Mouse (Mus musculus) embryonic facial prominence, embryonic 13.5 days (tissue): ENCODE data around the gene Ccdc91. TPM values are rescaled to one million over a fixed set of nuclear protein-coding genes. Genes with fewer than 3 reads are reported as not detected.
A peak's percentile ranks its signal among the peaks of the same experiment; 100 is the strongest.

Experiments used
- ATAC-seq: fragments of 200-750 bp; cut with Nextera tagmentation; 2 replicates; pipeline ENCODE4 v1.8.0; 2017; ENCODE audit warnings: low read depth; ENCODE audit not compliant: insufficient number of reproducible peaks, insufficient read depth, low FRiP score, low TSS enrichment
- H3K27ac ChIP-seq: fragments of 300-500 bp; sonication (generic); 2 replicates; pipeline ENCODE4 v1.5.1; 2015; ENCODE audit warnings: moderate library complexity, mild to moderate bottlenecking, inconsistent platforms
- H3K27me3 ChIP-seq: fragments of 300-500 bp; sonication (generic); 2 replicates; pipeline ENCODE4 v1.6.1; 2015; ENCODE audit warnings: mild to moderate bottlenecking, inconsistent platforms
- H3K36me3 ChIP-seq: fragments of 300-500 bp; sonication (generic); 2 replicates; pipeline ENCODE4 v1.6.1; 2015; ENCODE audit warnings: mild to moderate bottlenecking, inconsistent platforms
- H3K4me1 ChIP-seq: fragments of 300-500 bp; sonication (generic); 2 replicates; pipeline ENCODE4 v1.6.1; 2015; ENCODE audit warnings: inconsistent platforms
- H3K4me2 ChIP-seq: fragments of 300-500 bp; sonication (generic); 2 replicates; pipeline ENCODE4 v1.6.1; 2015; ENCODE audit warnings: moderate library complexity, mild to moderate bottlenecking, inconsistent platforms
- H3K4me3 ChIP-seq: fragments of 300-500 bp; sonication (generic); 2 replicates; pipeline ENCODE4 v1.5.1; 2015; ENCODE audit warnings: mild to moderate bottlenecking, inconsistent platforms
- H3K9ac ChIP-seq: fragments of 300-500 bp; sonication (generic); 2 replicates; pipeline ENCODE4 v1.6.1; 2015; ENCODE audit warnings: mild to moderate bottlenecking, inconsistent platforms
- H3K9me3 ChIP-seq: fragments of 300-500 bp; sonication (generic); 2 replicates; pipeline ENCODE4 v1.6.1; 2016; ENCODE audit warnings: inconsistent platforms
- WGBS: fragments of 180-500 bp; shearing (Covaris S2); methylation state at CpG from one replicate; pipeline ENCODE4 v1.1.7; 2015; ENCODE audit warnings: mixed read lengths; 5-methylcytosine and 5-hydroxymethylcytosine counted together
- polyA plus RNA-seq: library from polyadenylated mRNA; unstranded; fragments of >200 nt; fragmentation: Nextera tagmentation; extraction: Ambion mirVana; gene quantifications from 2 replicates; pipeline ENCODE4 v1.2.1, GENCODE M21; 2015

The Ccdc91 gene
- 29.2 and 31.2 TPM in 2 replicates for polyA plus RNA-seq

DNA sequence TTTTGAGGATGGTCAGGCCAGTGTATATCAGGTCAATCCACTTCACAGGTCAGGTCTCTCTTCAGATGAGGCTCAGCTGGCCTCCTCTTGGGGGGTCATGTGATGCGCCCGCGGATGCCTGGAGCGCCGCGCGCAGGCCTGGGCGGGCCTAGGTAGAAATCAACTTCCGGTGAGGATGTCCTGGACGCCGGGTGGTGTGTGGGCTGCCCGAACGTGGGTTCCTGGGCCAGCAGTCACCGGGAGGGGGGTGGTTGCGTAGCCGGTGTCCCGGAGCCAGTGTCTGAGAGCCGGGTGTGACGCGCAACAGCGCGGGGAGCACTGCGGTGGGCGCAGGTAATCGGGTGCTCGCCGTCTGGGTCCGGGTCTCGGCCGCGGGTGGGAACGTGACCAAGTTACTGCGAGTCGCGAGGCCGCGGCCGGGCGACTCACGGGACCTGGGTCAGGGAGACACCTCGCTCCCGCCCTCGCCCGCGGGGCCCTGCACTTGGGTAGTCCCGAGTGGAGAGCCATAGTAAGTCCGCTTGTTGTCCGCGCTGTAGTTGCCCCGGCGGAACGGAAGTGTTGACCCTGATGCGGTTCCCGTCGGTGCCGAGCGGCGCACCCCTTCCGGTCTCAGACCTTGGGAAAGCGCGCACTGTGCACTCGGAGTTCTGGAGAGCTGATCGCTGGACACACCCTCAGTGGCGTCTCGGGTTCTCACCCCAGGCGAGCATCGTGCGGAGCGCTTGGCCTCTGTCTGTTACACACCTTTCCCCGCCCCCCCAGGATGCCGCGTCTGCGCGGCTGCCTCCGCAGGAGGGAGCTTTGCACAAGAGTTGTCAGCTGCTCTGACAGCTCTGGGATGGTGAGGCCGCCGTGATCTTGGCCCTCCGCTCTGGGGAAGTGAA is at the start of gene Ccdc91:
Ccdc91 (plus strand) TSS at position 102 of the 887 bp plus-strand sequence.
- Histone ChIP-seq H3K27me3 (no peaks in the 10 kb centered on the region), H3K4me2 (peak within 1 kb of the TSS; percentile 75), H3K36me3 (no peaks in the 10 kb centered on the region), H3K4me1 (peaks cover 6% of the 10 kb centered on the region; the same call in 1 of the 2 replicates), H3K9ac (peak within 1 kb of the TSS; percentile 83), H3K9me3 (no peaks in the 10 kb centered on the region), H3K4me3 (peak within 1 kb of the TSS; percentile 66), H3K27ac (peak within 1 kb of the TSS; percentile 89)
- peak; percentile 93 for ATAC-seq
- WGBS: under 1% methylated on average over 78 of the region's 78 CpGs

DNA sequence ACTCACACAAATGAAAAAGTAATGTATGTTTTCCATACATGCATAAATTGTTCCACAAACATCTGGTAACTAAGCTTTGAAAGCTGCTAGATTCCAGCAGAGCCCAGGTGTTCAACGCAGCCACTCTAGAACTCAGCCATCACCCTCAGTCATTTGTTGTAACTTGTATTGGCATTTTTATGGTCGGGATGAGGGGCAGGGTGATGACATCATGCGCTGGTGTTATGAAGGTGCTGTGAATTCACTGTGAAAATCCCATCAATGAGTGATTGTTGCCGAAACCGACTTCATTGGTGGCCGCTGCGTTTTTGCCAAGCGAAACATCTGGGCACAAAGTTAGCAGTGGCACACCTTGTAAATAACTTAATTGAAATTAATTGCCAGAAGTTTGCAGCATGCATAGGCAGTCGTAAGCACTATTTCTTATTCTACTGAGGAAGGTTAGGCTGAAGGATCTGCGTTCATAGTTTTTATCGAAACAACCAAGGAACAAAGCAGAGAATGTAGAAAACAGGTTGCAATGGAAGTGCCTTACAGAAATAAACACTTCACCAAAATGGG is 48.6 kb upstream of the Ccdc91 start:
- H3K9me3 ChIP-seq: no peaks in the 10 kb centered on the region
- peaks cover 10% of the 10 kb centered on the region for H3K4me1 ChIP-seq
- H3K9ac ChIP-seq: no peak overlapping the region
- no peaks in the 10 kb centered on the region for H3K36me3 ChIP-seq
- WGBS: 86% methylated on average over 11 of the region's 11 CpGs
- no peak for ATAC-seq
- H3K27me3 ChIP-seq: no peaks in the 10 kb centered on the region; the same call in 1 of the 2 replicates
- H3K4me3 ChIP-seq: no peak overlapping the region
- no peak overlapping the region for H3K4me2 ChIP-seq
- no peak overlapping the region for H3K27ac ChIP-seq

DNA sequence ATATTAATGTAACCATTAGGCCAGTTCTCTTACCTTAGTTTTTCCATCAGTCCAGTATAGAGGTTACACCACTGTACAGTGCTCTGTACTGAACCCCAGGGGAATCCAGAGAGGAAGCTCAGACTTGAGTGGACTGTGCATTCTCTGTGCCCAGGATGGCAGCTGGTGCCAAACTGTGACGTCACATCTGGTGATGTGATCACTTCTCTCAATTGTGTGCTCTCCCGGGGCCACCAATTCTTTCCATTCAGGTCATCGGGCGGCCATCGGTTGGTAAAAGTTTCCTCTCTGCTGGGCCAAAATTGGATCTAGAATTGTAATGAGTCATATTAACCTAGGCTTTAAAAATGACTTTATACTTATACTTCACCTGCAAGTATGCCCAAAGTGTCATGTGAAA is 19.9 kb upstream of the Ccdc91 start:
- Histone ChIP-seq H3K36me3 (no peaks in the 10 kb centered on the region), H3K9me3 (peaks cover 2% of the 10 kb centered on the region; the same call in 1 of the 2 replicates), H3K27ac (no peak overlapping the region), H3K27me3 (no peaks in the 10 kb centered on the region), H3K9ac (no peak overlapping the region), H3K4me3 (no peak overlapping the region), H3K4me1 (no peaks in the 10 kb centered on the region), H3K4me2 (no peak overlapping the region)
- ATAC-seq: no peak
- 85% methylated on average over 5 of the region's 5 CpGs for WGBS

DNA sequence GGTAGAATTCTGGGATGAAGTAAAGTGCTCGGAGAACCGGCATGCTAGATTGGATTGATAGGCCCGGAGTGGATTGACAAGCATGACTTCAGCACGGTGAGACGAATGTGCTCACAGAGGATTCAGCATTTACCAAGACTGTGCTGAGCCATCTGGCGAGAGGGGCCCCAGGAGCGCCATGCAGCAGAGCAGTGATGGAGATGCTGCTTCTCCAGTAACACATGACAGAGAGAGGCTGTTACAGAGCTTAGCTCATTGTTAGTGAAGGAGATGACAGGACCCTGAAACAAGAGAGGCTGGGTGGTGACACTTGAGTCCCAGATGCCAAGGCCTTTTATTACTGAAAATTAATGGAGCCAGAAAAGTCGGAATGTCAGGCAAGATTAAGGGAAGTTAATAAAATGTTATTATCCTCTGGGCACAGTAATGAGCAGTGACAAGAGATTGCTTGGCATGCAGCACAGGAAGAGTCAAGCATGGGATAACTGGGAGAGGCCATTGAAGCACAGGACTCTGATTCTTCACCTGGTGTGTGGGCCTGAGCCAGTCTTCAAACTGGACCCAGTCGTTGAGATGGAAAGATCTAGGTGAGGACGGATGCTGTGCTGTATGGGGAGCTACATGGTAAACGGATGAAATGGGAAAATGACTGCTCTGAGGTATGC is 16.9 kb upstream of the Ccdc91 start:
- Histone ChIP-seq H3K9me3 (no peaks in the 10 kb centered on the region), H3K4me1 (no peaks in the 10 kb centered on the region), H3K36me3 (no peaks in the 10 kb centered on the region), H3K27ac (no peak overlapping the region), H3K4me2 (no peak overlapping the region), H3K27me3 (no peaks in the 10 kb centered on the region), H3K4me3 (no peak overlapping the region), H3K9ac (no peak overlapping the region)
- no peak for ATAC-seq
- WGBS: 84% methylated on average over 11 of the region's 11 CpGs

DNA sequence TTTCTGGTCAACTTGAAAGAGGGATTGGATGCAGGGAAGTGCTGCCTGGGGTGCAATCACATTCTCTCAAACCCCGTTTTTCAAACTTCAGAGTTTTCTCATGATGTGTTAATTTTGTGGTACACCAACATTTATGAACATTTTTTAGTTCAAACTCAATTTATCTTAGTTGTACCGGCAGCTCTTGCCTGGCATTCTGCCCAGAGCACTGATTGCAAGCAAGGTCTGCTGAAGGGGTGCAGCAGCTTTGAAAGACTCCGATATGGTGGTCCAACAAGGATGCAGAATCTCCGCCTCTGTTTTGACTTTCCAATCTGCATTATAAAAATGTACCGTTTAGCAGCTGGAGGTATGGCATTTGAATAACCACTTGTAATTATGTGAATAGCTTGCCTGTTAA is 5.6 kb upstream of the Ccdc91 start:
- H3K4me2 ChIP-seq: no peak overlapping the region
- no peak for ATAC-seq
- WGBS: 41% methylated on average over 5 of the region's 5 CpGs

DNA sequence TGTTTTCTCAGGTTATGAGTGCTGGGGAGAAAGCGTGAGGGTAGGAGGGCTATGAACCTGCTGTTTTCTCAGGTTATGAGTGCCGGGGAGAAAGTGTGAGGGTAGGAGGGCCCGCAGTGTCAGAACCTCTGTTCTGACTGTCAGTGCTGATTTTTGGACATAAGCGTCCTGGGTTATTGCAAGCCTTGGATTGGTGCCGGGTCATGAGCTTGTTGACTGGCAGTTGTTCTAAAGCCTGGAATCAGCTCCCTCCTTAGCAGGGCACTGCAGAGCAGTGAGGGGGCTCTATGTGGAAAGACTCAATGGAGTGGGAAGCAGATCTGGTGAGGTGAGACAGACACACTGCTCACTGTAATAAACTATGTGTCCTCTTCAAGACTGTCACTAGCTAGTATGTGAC is 5.5 kb downstream of the Ccdc91 start:
- 91% methylated on average over 5 of the region's 5 CpGs for WGBS
- H3K9ac ChIP-seq: no peak overlapping the region
- no peak overlapping the region for H3K4me3 ChIP-seq
- H3K36me3 ChIP-seq: no peaks in the 10 kb centered on the region
- no peaks in the 10 kb centered on the region for H3K27me3 ChIP-seq
- no peak for ATAC-seq
- peaks cover 6% of the 10 kb centered on the region; the same call in 1 of the 2 replicates for H3K4me1 ChIP-seq
- H3K27ac ChIP-seq: no peak overlapping the region
- H3K9me3 ChIP-seq: no peaks in the 10 kb centered on the region
- H3K4me2 ChIP-seq: no peak overlapping the region

More for the DNA sequence above, 5.6 kb upstream of the Ccdc91 start:
- H3K4me3 ChIP-seq: no peak overlapping the region
- H3K9ac ChIP-seq: no peak overlapping the region
- H3K36me3 ChIP-seq: no peaks in the 10 kb centered on the region
- no peaks in the 10 kb centered on the region for H3K27me3 ChIP-seq
- no peaks in the 10 kb centered on the region for H3K9me3 ChIP-seq
- H3K4me1 ChIP-seq: no peaks in the 10 kb centered on the region
- H3K27ac ChIP-seq: no peak overlapping the region

DNA sequence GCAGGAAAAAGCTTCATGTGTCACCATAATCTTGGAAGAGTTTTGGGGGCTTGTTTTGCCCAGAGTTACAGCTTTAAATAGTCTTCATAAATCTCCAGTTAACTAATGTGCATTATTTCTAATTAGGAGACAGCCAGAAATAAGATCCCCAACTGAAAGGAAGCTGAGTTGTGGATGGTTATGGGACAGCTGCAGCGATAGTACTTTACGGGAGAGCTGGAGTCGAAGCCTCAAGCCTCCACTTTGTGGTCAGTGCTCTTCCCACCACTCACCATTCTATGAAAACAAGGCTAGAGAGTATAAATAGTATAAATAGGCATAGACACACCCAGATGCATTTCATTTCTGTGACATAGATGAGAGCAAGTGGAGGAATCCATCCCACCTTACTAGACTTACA is 14.5 kb downstream of the Ccdc91 start:
- no peak overlapping the region for H3K9ac ChIP-seq
- ATAC-seq: no peak
- 83% methylated on average over 3 of the region's 3 CpGs for WGBS

DNA sequence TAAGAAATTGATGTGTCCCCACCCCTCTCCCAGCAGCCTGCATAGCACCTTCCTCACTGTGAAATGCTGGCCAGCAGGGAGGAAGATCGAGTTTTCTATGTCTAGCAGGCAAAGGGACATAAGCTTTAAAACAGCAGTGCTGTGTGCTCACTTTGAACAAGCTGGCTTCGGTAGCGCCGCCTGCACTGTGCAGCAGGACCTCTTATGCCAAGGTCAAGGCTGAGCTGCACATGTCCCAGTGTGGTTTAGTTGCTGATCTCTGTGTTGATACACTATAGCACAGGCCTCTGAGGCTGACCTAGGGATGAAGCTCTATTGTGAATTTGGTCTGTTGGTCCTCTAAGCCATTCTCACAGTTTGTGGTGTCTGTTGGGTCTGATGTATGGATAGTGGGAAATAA is 16.9 kb downstream of the Ccdc91 start:
- 90% methylated on average over 4 of the region's 4 CpGs for WGBS
- no peaks in the 10 kb centered on the region for H3K9me3 ChIP-seq
- no peaks in the 10 kb centered on the region for H3K27me3 ChIP-seq
- H3K9ac ChIP-seq: no peak overlapping the region
- no peak for ATAC-seq
- H3K4me2 ChIP-seq: no peak overlapping the region
- H3K27ac ChIP-seq: no peak overlapping the region
- no peaks in the 10 kb centered on the region for H3K36me3 ChIP-seq
- no peaks in the 10 kb centered on the region for H3K4me1 ChIP-seq
- no peak overlapping the region for H3K4me3 ChIP-seq

More for the DNA sequence above, 14.5 kb downstream of the Ccdc91 start:
- Histone ChIP-seq H3K4me2 (no peak overlapping the region), H3K36me3 (no peaks in the 10 kb centered on the region), H3K4me3 (no peak overlapping the region), H3K9me3 (no peaks in the 10 kb centered on the region), H3K27me3 (no peaks in the 10 kb centered on the region), H3K4me1 (no peaks in the 10 kb centered on the region), H3K27ac (no peak overlapping the region; the same call in 1 of the 2 replicates)

DNA sequence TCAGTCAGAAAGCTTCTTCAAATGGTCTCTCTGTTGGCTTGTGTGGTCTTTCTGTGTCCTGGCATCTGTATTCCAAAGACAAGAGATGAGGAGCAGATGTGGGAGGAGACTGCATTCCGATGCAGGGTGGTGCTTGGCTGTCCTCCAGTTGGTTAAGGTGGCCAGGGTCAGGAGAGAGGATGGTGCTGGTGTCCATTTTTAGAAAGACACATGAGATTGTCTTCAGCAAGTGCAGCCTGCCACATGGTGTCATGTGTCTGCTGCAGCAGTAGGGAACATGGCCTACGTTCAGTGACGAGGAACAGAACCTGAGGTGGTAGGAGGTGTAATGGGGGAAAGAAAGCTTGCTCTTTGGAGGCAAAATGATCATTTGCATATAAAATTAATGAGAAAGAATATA is 25.8 kb downstream of the Ccdc91 start:
- Histone ChIP-seq H3K4me2 (no peak overlapping the region), H3K36me3 (no peaks in the 10 kb centered on the region), H3K27ac (no peak overlapping the region), H3K27me3 (no peaks in the 10 kb centered on the region), H3K4me3 (no peak overlapping the region), H3K9me3 (no peaks in the 10 kb centered on the region), H3K4me1 (peaks cover 12% of the 10 kb centered on the region), H3K9ac (no peak overlapping the region)
- ATAC-seq: no peak
- 72% methylated on average over 3 of the region's 3 CpGs for WGBS

DNA sequence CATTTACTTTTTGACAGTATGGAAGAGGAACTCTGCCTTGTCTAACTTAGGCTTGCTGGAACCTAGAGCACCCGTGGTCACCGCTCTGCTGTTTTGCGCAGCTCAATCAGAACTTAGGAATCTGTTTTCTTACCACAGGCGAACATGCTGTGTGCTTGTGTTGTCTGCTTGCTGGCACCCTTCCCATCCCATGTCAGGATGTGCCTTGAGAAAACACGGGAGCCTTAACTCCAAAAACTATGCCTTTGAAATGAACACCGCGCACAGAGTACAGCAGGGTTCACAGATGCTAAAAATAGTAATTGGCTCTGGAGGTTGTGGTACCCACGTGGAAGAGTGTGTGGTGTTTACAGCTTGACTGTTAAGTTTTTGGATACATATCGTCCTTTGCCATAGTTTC is 30.4 kb downstream of the Ccdc91 start:
- 44% methylated on average over 9 of the region's 9 CpGs for WGBS
- no peak overlapping the region for H3K9ac ChIP-seq

DNA sequence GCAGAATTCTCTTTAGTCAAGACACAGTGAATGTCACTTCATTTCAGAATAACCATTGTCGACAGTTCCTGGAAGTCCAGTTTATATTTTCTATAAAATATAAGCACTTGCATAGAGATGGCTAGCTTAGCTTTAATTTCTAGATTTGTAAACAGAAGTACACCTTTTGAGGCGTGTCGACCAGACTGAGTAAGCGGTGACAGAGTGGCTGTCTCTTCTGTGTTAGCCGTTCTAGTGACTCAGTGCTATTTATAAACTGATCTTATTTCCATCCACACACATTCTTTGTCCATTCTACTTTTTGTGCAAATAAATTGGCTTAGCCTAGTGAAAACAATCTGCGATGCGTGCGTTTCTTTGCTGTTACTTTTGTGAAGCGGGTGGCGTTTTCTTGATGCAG is 30.9 kb downstream of the Ccdc91 start:
- 83% methylated on average over 10 of the region's 10 CpGs for WGBS
- Histone ChIP-seq H3K9me3 (no peaks in the 10 kb centered on the region), H3K36me3 (no peaks in the 10 kb centered on the region), H3K27ac (peak overlapping the region; percentile 18; the same call in 1 of the 2 replicates), H3K9ac (no peak overlapping the region), H3K4me3 (no peak overlapping the region), H3K4me1 (peaks cover 18% of the 10 kb centered on the region), H3K27me3 (no peaks in the 10 kb centered on the region), H3K4me2 (no peak overlapping the region)
- ATAC-seq: no peak

More for the DNA sequence above, 30.4 kb downstream of the Ccdc91 start:
- no peak for ATAC-seq
- Histone ChIP-seq H3K4me2 (no peak overlapping the region), H3K9me3 (no peaks in the 10 kb centered on the region), H3K4me1 (peaks cover 18% of the 10 kb centered on the region), H3K4me3 (no peak overlapping the region), H3K36me3 (no peaks in the 10 kb centered on the region), H3K27me3 (no peaks in the 10 kb centered on the region), H3K27ac (no peak overlapping the region; the same call in 1 of the 2 replicates)
